ENCODE assay signal across 10 mouse cellular contexts in the genomic region with DNA sequence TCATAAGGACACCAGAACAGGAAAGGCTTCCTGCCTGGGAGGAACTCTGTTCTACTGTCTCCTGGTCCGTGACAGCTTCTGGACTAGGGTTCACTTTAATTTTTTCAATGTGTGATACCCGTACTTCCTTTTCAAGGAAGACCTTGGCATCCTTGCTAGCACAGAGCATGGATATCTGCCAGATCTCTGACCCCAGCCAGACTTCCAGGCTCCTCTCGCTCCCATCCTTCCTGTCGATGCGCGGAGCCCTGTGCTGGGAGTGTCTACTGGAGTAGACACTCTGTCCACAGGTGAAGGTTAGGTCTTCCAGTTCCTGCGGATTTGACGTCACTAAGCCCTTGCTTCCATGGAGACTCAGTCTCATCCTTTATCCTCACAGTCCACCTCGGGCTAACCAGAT. TPM values are rescaled to one million over a fixed set of nuclear protein-coding genes. Genes with fewer than 3 reads are reported as not detected.
DNase-seq lines count a peak whose midpoint lies in the region; ATAC-seq lines count a peak whose summit lies in the region.
"Had no signal": no experiment of that assay in that cellular context is flagged by ENCODE, and none has a peak within 500 bp of the region (broad histone marks: within the 10 kb centered on the region; RNA-seq: fewer than 3 reads in every experiment).

No protein-coding gene starts in this region.

- H3K27me3 ChIP-seq in kidney, embryonic 14.5 days (ENCODE audit: control insufficient read depth, insufficient read depth, low read length) = no peaks in the 10 kb centered on the region
- no peaks in the 10 kb centered on the region for H3K27me3 ChIP-seq in heart, embryonic 14.5 days (ENCODE audit: control insufficient read depth, insufficient read depth, low read length)
- no peaks in the 10 kb centered on the region for H3K27me3 ChIP-seq in forebrain, embryonic 16.5 days (replicated peaks; ENCODE audit: control insufficient read depth, insufficient read depth, low read length)
- H3K27me3 ChIP-seq: forebrain, embryonic 12.5 days had no signal

- H3K4me3 ChIP-seq in kidney, embryonic 14.5 days (ENCODE audit: low read length) = no peak overlapping the region
- H3K4me3 ChIP-seq in heart, embryonic 14.5 days (ENCODE audit: control insufficient read depth in 1 of 2, insufficient read depth in 1 of 2, low read depth in 1 of 2, low read length in 2 of 2) = no peak overlapping the region
- H3K4me3 ChIP-seq in forebrain, embryonic 16.5 days (replicated peaks; ENCODE audit: low read length) = no peak overlapping the region
- H3K4me3 ChIP-seq: forebrain, embryonic 12.5 days had no signal

- peak; percentile 85 for DNase-seq in kidney, adult 11 months
- peak; percentile 80 to 88 for DNase-seq in kidney, postnatal 36 days
- peak; percentile 12 for DNase-seq in retina, postnatal 1 day
- no peak for DNase-seq in frontal cortex, postnatal 10 days (ENCODE audit: low spot score in 2 of 2)
- no peak for DNase-seq in ovary, adult 18-20 months (ENCODE audit: low spot score)

- no peaks in the 10 kb centered on the region for H3K36me3 ChIP-seq in kidney, embryonic 14.5 days (ENCODE audit: control insufficient read depth, insufficient read depth, low read length)
- H3K36me3 ChIP-seq in heart, embryonic 14.5 days (ENCODE audit: control insufficient read depth, insufficient read depth, low read length) = no peaks in the 10 kb centered on the region
- H3K36me3 ChIP-seq in forebrain, embryonic 16.5 days (ENCODE audit: control insufficient read depth, insufficient read depth) = no peaks in the 10 kb centered on the region
- H3K36me3 ChIP-seq: forebrain, embryonic 12.5 days had no signal

- no peak overlapping the region for H3K9ac ChIP-seq in kidney, embryonic 14.5 days (ENCODE audit: low read depth, low read length)
- no peak overlapping the region for H3K9ac ChIP-seq in heart, embryonic 14.5 days (ENCODE audit: low read length)
- H3K9ac ChIP-seq in forebrain, embryonic 16.5 days (replicated peaks; ENCODE audit: low read depth, low read length) = no peak overlapping the region
- H3K9ac ChIP-seq: forebrain, embryonic 12.5 days had no signal

- ATAC-seq in kidney, embryonic 14.5 days (ENCODE audit: low FRiP score, low TSS enrichment) = no peak
- ATAC-seq in heart, embryonic 14.5 days (ENCODE audit: insufficient number of reproducible peaks, insufficient read depth, low FRiP score, low read depth) = no peak
- no peak for ATAC-seq in forebrain, embryonic 16.5 days
- ATAC-seq: hindbrain, postnatal 0 days had no signal

- no peak overlapping the region; the same call in 1 of the 2 replicates for H3K27ac ChIP-seq in kidney, embryonic 14.5 days (ENCODE audit: low read depth, low read length)
- peak overlapping the region; percentile 33 to 42; a peak in 3 of 4 replicates for H3K27ac ChIP-seq in heart, embryonic 14.5 days (replicated peaks in 1 of 2; ENCODE audit: control insufficient read depth in 1 of 2, insufficient read depth in 1 of 2, low read depth in 2 of 2, low read length in 2 of 2)
- no peak overlapping the region for H3K27ac ChIP-seq in forebrain, embryonic 16.5 days (ENCODE audit: low read length)
- H3K27ac ChIP-seq: forebrain, embryonic 12.5 days; hindbrain, postnatal 0 days had no signal

- H3K9me3 ChIP-seq in kidney, embryonic 14.5 days (ENCODE audit: control insufficient read depth, low read length) = no peaks in the 10 kb centered on the region
- no peaks in the 10 kb centered on the region for H3K9me3 ChIP-seq in heart, embryonic 14.5 days (ENCODE audit: control insufficient read depth, low read length)
- no peaks in the 10 kb centered on the region for H3K9me3 ChIP-seq in forebrain, embryonic 16.5 days (ENCODE audit: control insufficient read depth, low read length)
- H3K9me3 ChIP-seq: forebrain, embryonic 12.5 days had no signal

- H3K4me2 ChIP-seq in kidney, embryonic 14.5 days (replicated peaks; ENCODE audit: low read depth, low read length) = no peak overlapping the region
- H3K4me2 ChIP-seq in heart, embryonic 14.5 days (ENCODE audit: low read length) = no peak overlapping the region
- H3K4me2 ChIP-seq in forebrain, embryonic 16.5 days (ENCODE audit: low read length) = no peak overlapping the region
- H3K4me2 ChIP-seq: forebrain, embryonic 12.5 days had no signal

- H3K4me1 ChIP-seq in kidney, embryonic 14.5 days (ENCODE audit: control insufficient read depth, insufficient read depth, low read length) = peaks cover 10% of the 10 kb centered on the region
- peaks cover 28 to 41% of the 10 kb centered on the region in 2 experiments for H3K4me1 ChIP-seq in heart, embryonic 14.5 days (ENCODE audit: control insufficient read depth in 2 of 2, insufficient read depth in 2 of 2, low read length in 2 of 2)
- peaks cover 7% of the 10 kb centered on the region for H3K4me1 ChIP-seq in forebrain, embryonic 16.5 days (replicated peaks; ENCODE audit: control insufficient read depth, insufficient read depth, low read length)

- WGBS in kidney, embryonic 14.5 days = 83% methylated on average over 9 of the region's 9 CpGs
- WGBS in heart, embryonic 14.5 days = 71% methylated on average over 9 of the region's 9 CpGs
- WGBS in forebrain, embryonic 16.5 days = 87% methylated on average over 9 of the region's 9 CpGs

RNA-seq across cellular contexts. Expression of a gene that starts 47.1 kb away (rescaled TPM):
- polyA plus RNA-seq in kidney, embryonic 14.5 days (2014; fragmentation: Nextera tagmentation; extraction: Ambion mirVana) = 61.9 and 63.6 TPM in 2 replicates
- polyA plus RNA-seq in heart, embryonic 14.5 days (2014; fragmentation: Nextera tagmentation; extraction: Ambion mirVana) = 45.2 and 56.6 TPM in 2 replicates
- 44.7 and 49.2 TPM in 2 replicates for polyA plus RNA-seq in forebrain, embryonic 16.5 days (2015; fragmentation: Nextera tagmentation; extraction: Ambion mirVana)

Comparison
In these comparisons a context has a peak if more than half of its experiments do, and no peak if none do; other contexts are left out.
1. DNase-seq: peak in kidney, adult 11 months (single experiment), kidney, postnatal 36 days (2 of 2) and retina, postnatal 1 day (single experiment); none in frontal cortex, postnatal 10 days (0 of 2) and ovary, adult 18-20 months (single experiment).
2. H3K27ac ChIP-seq: peak in heart, embryonic 14.5 days (2 of 2); none in kidney, embryonic 14.5 days (single experiment) and forebrain, embryonic 16.5 days (single experiment).